Mouse (Mus musculus) urinary bladder, adult 18-20 months (tissue): ENCODE results near the gene Ina.
"Not testable (repeated sequence)": the region's sequence is repeated elsewhere in the genome, so short reads cannot be mapped to it uniquely, and the experiment has no call there.

Source experiments
- DNase-seq, 2 experiments: peaks; one replicate each; pipeline ENCODE4 v3.0.0; 2022; ENCODE audit warnings: low spot score in 2 of 2, mixed read lengths in 2 of 2

Gene Ina

DNA sequence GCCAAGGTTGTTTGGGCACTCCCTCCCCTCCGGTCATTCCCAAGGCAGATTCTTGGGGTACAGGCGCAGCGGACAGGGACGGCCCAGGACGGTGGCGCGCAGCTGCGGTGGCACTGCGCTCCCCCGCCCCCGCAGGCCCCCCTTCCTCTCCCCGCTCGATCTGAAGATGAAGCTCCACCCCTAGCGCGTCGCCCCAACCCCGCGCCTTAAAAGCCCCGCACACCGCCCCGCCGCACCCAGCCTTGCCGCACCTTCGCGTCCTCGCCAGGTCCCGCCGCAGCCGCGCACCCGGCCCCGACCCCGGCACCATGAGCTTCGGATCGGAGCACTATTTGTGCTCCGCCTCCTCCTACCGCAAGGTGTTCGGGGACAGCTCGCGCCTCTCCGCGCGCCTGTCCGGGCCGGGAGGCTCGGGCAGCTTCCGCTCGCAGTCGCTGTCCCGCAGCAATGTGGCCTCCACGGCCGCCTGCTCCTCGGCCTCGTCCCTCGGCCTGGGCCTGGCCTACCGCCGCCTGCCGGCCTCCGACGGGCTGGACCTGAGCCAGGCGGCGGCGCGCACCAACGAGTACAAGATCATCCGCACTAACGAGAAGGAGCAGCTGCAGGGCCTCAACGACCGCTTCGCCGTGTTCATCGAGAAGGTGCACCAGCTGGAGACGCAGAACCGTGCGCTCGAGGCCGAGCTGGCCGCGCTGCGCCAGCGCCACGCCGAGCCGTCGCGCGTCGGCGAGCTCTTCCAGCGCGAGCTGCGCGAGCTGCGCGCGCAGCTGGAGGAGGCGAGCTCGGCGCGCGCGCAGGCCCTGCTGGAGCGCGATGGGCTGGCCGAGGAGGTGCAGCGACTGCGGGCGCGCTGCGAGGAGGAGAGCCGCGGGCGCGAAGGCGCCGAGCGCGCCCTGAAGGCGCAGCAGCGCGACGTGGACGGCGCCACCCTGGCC lies at the start of gene Ina, which contains the start of gene Nt5c2:
TSS of gene Ina (plus strand) at position 252 of the 935 bp plus-strand sequence.
TSS of gene Nt5c2 (minus strand) at position 707 of the 935 bp plus-strand sequence.
- DNase-seq, result peak; percentile 15 to 39

DNA sequence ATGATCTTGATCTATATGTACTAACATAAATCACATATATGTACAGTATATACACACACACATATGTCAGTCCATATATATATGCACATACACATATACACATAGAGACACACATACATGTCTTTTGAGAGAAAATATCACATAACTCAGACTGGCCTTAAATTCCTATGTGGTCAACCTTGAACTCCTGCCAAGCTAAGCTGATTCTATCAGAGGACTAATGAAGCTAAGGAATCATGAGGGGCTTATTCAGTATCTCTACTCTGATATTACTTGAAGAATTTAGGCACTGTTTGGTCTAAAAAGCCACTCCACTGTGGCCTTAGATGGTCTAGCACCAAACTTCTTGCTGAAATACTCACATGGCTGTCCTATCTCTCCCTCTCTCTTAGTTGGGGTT lies 49.0 kb upstream of the Ina start:
- DNase-seq, result no peak

DNA sequence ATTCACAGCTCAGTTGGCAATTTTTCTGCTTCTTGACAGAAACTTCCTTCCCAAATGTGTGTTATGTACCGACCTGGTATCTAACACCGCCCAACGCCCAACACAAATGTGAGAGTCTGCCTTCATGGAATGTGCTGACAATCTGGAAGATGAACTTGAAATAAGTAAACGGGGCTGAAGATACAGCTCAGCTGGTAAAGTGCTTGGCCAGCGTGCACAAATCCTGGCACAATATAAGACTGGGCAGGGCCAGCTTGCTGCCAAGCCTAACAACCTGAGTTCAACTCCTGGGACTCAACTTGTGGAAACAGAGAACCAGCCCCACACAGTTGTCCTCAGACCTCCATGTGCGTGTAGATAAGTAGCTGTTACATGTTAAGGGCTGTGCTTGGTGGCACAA lies 48.2 kb upstream of the Ina start:
- DNase-seq, result no peak

DNA sequence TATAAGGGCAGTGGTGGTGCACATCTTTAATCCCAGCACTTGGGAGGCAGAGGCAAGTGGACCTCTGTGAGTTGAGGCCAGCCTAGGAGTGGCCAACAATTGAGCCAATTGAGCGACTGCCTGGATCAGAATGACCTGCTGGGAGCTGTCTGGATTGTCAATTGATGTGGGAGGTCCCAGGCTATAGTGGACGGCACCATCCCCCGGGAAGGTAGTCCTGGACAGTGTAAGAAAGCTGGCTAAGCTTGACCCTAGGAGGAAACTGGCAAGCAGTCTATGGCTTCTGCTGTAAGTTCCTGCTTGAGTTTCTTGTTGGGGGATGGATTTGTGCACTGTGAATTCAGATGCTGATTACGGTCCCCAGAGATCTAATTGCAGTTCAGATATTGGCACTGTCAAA lies 46.6 kb upstream of the Ina start:
- DNase-seq, result no peak

DNA sequence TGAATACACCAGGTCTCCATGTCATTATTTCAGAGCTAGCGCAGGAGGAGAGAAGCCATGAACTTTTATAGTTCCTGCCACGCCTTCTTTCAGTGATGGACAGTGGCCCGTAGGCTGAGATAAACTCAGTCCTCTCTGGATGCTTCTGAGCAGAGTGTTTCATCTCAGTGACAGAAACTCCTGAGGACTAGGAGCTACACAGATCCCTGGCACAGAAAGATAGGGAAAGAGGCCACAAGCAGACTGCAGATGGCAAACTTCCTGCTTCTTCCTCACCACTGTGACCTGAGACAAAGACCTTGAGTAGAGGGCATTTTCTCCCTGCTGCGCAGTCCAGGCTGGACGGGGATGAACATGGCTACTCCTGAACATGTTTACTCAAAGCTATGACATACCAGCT lies 45.7 kb upstream of the Ina start:
- DNase-seq, result no peak

DNA sequence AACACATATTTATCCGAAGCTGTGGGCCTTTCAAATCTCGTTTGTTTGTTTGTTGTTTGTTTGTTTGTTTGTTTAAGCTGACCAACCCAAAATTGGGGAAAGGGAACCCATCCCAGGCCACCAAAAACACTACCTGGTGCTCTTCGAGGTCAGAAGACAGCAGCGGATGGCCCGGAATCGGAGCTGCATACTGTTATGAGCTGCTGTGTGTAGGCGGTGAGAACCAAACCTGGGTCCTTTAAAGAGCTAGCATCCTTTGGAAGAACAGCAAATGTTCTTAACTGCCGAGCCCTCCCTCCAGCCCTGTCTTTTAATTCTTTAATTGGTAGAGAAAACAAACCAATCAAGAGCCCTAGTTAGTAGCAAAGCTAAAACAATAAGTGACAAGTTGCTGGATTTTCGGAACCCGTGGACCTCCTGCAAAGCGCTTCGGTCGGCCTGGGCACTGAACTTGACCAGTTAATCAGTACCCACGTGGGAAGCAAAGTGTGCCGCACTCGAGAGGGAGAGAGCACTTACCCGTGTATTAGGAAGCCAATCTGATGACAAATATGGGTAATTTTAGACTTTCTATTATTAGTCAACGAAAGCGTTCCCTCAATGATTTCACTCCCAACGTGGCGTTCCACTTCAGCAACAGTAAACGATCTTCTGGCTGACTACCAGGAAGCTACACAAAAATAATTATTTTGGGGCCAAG lies 45.1 kb upstream of the Ina start:
- no peak for DNase-seq

DNA sequence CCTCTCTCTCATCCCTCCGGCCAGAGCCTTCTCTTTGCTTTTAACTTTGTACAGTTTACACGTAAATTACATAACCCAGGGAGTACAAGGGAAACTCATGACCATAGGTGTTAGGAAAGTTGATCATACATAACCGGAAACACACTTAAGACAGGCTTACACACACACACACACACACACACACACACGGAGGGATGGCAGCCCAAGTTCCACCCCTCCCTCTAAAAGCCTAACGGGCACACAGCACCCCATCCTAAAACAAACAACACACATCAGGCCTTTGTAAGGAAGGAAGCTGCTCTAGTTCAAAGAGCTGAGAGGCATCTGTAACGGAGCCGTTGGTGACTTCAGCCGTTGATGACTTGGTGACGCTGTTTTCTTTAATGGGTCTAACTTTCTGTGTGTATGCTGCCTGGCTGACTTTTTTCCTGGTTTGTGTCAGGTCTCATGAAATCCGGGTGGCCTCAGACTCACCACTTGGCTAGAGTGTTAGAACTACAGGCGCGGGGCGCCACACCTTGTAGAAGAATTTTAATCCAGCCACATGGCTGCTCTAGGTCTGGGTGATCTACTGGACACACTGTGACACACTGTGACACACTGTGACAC lies 44.3 kb upstream of the Ina start:
- no peak for DNase-seq

DNA sequence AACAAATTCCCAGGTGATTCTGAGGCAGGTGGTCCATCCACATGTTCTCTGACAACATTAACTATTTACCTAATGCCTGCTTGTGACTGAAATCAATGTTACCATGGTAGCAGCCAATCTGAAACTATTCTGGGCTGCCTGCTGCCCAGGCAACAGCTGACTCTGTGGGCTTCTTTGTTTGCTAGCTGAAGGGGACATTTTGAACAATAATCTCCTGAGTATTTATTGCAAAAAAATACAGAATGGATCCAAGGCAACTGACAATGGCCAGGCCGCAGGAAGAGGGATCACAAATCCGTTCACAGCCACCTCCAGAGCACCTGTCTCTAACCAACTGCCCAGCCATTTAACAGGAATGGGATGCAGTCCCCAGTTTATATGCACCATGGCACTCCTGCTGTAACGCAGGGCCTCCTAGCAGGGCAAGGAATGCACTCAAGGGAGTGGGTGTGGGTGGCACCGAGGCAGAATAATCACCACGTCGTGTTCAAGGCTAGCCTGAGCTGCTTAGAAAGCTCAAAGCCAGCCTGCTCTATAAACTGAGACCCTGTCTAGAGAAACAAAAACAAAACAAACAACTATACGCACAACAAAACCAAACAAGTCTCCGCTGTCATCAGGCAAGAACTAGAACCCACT lies 43.3 kb upstream of the Ina start:
- no peak for DNase-seq

DNA sequence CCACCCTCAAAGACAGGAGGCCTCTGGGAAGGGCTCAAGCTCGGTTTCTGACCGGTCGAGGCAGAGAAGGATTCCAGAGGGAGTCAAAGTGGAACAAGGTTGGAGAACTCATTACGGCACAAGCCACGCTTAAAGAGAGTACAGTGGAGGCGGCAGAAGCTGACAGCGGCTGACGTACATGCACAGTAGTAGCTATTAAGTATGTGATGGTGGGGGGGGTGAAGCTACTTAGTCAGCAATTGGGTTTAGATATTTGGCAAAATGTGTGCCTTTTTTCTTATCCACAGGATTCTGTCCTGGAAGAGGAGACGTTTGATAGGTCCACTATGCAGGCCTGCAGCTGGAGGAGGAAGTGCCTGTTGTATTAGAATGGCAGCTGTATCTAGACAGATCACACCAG lies 42.8 kb upstream of the Ina start:
- no peak for DNase-seq

DNA sequence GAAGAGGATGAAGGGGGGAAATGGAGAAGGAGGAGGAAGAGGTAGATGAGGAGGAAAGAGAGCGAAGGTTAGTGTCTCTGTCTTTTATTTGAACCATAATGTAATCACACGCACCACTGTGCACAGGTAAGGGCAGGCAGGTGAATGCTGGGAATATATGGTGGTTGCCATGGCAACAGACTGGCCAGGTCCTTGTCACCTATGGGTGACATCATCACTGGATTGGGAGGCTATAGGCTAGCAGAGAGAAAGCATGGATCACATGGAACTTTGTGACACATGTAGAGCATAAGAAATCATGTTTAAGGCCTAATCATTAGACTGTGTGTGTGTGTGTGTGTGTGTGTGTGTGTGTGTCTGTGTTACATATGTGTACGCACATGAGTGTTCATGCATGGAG lies 42.3 kb upstream of the Ina start:
- DNase-seq, result no peak

DNA sequence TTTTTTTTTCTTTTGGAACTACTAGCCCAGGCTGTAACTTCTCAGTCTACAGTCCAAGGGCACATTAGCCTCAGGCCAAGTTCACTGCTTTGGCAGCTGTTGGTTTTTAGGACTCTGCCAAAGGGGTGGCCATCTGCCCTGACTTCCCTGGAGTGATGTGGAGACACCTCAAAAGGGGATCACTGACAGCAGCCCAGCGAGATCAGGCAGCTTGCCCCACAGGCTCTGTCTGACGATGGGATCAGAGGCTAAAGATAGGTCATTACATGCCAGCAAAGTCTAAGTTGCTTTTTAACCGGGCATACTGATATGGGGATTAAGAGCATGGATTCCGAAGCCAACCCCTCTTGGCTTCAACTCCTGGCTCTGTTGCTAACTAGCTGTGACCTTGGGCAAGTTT lies 38.9 kb upstream of the Ina start:
- no peak for DNase-seq

DNA sequence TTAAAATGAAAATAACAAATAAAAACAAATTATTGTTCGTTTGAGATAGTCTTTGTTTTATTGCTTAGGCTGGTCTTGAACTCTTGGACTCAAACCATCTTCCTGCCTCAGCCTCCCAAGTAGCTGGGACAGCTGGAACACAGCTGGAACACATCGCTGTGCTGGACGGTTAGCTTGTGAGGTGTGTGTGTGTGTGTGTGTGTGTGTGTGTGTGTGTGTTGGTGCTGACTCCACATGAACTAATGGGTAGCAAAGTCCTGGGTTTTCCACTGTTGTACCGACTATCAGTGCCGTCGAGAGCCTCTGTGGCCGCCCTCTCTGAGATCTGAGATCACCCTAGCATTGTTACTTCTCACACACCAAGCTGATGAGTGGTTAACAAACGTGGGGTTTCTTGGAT lies 38.5 kb upstream of the Ina start:
- no peak for DNase-seq

DNA sequence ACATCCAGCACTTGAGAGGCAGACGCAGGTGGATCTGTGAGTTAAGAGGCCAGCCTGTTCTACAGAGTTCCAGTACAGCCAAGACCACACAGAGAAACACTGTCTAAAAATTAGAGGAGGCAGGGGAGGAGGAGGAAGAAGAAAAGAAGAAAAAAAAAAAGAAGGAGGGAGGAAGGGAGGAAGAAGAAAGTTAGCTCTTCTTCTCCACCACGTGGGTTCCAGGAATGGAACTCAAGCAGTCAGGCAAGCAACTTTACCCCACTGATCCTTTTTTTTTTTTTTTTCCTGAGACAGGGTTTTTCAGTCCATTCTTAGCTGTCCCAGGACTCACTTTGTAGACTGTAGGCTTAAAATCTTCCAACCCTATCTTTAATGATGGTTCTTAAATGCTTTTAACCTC lies 37.8 kb upstream of the Ina start:
- DNase-seq, result no peak

DNA sequence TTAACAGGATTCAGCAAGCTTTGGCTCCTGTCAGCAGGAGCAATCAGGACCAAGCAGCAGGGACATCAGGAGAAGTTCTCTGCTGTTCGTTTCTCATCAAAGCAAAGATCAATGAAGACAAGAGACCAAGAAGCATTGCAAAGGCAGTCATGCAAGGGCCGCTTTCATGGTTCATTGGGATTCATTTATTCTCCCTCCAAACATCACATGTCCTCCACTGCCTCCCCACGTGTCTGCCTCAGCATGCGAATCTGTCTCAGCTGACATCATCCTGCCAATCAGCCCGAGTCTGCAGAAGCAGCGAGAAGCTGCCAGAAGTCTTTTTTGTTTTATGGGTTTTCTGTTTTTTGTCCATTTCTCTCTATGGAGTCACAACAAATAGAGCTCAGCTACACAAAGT lies 37.0 kb upstream of the Ina start:
- DNase-seq, result no peak

DNA sequence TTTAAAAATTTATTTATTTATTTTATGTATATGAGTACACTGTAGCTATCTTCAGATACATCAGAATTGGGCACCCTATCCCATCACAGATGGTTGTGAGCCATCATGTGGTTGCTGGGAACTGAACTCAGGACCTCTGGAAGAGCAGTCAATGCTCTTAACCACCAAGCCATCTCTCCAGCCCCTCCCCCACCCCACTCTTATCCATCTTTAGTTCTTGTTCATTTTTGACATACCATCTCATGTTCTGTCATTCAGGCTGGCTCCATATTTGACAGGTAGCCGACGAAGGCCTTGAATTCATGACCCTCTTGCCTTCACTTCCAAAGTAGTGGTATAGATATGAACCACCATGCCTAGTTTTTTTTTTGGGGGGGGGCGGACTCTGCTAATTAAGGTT lies 36.4 kb upstream of the Ina start:
- DNase-seq, result not testable (repeated sequence)

DNA sequence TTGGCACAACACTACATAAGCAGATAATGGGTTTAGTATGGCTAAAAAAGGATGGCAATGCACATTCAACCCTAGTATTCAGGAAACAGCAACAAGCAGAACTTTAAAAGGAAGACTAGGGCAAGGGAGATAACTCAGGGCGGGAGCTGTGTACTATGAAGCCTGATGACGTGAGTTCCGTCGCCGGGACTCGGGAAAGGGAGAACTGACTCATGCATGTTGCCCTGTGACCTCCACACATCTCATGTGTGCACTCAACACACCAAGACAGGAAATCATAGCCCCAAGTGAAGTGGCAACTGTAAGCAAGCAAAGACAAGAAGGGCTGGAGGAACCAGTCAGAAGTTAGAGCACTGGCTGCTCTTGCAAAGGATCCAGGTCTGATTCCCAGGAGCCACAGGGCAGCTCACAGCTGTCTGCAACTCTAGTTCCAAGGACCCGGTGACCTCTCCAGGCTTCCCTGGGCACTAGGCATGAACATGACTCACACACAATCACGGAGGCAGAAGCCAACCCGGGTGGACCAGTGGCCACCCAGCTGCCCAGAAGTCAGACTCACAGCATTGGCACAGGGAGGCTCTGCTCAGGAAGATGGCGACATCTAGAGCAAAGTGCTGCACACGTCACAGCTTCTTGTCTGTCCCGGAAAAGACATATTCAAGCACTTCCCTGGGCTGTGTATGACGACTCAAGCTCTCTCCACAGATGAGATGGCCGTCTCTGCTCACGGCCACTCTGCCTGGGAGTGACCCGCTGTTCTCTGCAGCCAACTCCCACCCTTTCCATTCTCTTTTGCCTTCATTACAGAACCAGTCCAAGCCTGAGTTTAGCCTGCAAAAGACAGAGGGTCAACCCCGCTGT lies 35.3 kb upstream of the Ina start:
- DNase-seq, result no peak

DNA sequence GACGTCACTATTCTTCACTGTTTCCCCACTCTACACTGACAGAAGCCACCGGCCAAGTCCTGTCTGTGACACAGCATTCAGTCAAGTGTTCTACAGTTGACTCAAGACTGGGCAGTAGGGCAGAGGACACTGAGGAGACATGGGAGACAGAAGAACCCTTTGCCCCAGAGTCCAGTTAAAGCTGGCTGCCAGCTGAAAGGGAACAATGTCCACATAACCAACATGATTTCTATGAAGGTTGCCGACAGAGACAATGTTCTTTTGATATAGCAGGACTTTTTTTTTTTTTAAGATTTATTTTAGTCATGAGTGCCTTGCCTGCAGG lies 34.8 kb upstream of the Ina start:
- DNase-seq, result no peak

DNA sequence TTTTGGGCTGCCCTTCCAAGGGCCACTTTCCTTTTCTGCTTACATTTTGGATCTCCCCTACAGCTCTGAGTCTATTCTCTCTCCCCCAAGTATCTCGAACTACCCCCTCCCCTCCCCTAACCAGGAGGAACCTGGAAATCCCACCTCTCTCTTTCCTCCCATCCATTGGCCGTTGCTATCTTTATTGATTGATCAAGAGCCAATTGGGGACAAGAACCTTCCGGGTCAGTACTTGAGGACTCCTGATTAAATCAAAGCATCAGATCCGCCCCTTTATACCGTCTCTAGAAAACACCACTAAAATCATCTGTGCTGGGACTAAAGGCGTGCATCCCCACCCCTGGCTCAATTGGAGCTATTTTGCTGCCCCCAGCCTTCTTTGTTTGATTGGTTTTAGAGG lies 33.0 kb upstream of the Ina start:
- DNase-seq, result no peak

DNA sequence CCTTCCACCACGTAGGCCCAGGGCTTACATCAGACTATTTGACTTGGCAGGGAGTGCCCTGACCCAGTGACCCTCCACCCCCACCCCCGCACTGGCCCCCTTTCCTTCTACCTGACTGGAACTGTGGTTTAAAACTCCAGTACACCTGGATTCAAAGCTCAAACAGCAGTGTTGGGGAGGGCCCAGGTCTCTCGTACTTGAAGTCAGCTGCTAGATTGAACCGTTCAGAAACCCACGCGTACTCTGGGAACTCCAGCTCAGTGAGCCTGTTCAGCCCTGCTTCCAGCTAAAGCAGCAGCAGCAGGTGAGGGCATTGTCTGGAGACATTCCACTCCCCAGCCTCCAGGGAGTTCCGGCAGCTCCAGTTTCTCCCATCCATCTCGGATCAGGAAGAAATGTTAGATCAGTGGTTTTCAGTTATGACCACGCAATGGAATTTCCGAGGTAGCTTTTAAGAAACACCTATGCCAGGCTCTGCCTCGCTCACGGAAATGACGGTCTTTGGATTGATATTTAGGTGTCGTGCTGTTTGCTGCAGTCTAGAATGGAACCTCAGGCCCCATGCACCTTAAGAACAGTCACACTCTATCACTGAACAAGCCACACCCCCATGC lies 31.0 kb upstream of the Ina start:
- DNase-seq, result peak in 1 of 2 experiments; percentile 25

DNA sequence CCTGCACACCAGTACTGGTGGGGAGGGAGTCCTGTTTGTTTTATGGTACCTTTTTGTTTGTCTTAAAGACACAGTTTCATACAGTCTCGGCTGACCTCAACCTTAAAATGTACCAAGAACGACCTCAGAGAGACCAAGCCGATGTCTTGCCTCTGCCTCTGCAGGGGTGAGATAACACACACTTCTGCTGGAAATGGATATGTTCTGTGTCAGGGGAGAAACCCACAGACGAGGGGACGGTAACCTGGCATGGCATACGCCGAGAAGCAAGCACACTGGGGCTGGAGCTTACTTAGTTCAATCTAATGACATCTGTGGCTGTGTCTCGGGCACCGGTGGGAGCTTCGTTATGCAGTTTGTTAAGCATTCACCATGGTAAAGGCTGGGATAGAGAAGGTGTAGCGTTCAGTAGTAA lies 30.5 kb upstream of the Ina start:
- peak in 1 of 2 experiments; percentile 22 for DNase-seq
